Mouse (Mus musculus) testis, adult 2 months (tissue): Measurements from ENCODE around the gene Igflr1.

Experiments used
- CTCF ChIP-seq: fragments of 200-500 bp; IDR thresholded peaks from 2 replicates; pipeline ENCODE4 v1.5.1; 2012; ENCODE audit warnings: low read depth, mild to moderate bottlenecking, inconsistent platforms, low read length, moderate library complexity; ENCODE audit not compliant: control insufficient read depth, insufficient read depth, insufficient replicate concordance
- POLR2A ChIP-seq: fragments of 200-500 bp; IDR thresholded peaks from 2 replicates; pipeline ENCODE4 v1.6.1; 2012; ENCODE audit warnings: low read depth, mild to moderate bottlenecking, inconsistent platforms, low read length, moderate library complexity; ENCODE audit not compliant: control insufficient read depth

DNA sequence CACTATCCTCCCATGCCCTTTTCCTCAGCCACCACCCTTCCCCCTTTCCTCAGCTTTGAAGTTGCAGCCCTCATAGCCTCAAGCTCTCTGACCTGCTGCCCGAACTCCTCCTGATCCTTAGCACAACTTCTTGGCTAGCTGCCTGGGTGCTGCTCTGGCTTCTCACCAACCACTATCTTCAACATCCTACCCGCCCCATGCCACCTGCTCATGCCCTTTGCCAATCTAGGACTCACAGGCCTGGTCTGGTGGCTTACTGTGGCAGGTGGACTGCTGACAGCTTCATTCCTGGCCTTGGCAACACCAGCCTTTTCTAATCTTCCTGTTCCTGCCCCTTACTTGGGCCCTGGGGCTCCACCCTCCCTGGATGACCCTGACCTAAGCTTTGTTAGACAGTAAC lies 7.7 kb downstream of the Igflr1 start:
- TF ChIP-seq CTCF (no peak), POLR2A (no peak)
